Mouse (Mus musculus): Measurements from ENCODE around the gene Gm49392. TPM values are rescaled to one million over a fixed set of nuclear protein-coding genes. Genes with fewer than 3 reads are reported as not detected.

Gene Gm49392
- polyA plus RNA-seq, 1 experiment from 2014 or later, result not detected

DNA sequence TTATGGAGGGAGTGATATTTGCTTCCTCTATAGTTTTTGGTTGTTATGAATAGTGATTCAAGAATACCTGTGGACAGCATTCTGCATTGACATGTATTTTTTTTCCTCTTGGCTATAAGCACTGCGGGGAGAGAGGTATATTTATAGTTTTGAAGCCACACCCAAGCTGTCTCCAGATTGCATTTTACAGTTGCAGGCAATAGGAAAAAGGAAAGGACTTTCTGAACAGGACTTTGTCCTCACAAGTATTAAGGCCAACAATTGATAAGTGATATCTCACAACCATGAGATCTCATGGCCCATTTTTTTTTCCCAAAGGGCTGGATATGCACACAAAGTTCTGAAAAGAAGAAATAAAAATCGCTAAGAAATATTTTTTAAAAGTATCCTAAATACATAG is 87.0 kb downstream of the Gm49392 start:
- Histone ChIP-seq H3K36me3 (ENCODE audit: control insufficient read depth, insufficient read depth, low read length) (no peaks in the 10 kb centered on the region), H3K4me3 (ENCODE audit: low read depth, low read length) (no peak overlapping the region), H3K4me1 (ENCODE audit: control insufficient read depth, insufficient read depth, low read length) (no peaks in the 10 kb centered on the region), H3K9me3 (ENCODE audit: control insufficient read depth, low read length) (no peaks in the 10 kb centered on the region), H3K27me3 (ENCODE audit: control insufficient read depth, insufficient read depth, low read length) (no peaks in the 10 kb centered on the region), H3K4me2 (ENCODE audit: low read depth, low read length) (no peak overlapping the region), H3K27ac (ENCODE audit: low read depth, low read length) (no peak overlapping the region), H3K9ac (replicated peaks; ENCODE audit: low read depth, low read length) (no peak overlapping the region)
- ATAC-seq (ENCODE audit: low read depth), result no peak
- WGBS, result 73% methylated on average over 2 of the region's 2 CpGs

DNA sequence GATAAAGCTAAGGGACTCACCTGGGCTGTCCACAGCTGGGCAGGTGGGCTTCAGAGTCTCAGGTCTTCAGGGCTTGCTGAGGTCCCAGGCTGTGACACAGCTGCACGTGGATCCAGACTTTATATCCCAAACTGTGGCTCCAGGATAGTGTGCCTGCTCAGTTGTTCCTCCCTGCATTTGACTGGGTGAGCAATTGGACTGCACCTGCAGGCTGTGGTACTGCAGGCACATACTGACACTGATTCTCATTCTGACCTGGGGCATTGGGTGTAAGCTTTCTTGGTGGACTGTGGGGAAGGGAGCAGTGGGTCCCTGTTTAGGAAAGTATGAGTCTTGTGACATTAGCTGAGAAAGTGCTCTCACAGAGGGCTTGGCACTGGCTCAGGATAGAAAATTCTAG is 93.9 kb downstream of the Gm49392 start, which contains the start of gene Ctsll3:
Gene Ctsll3, minus strand, starts transcription at position 101 of the 400 bp plus-strand sequence.
- H3K4me2 ChIP-seq (ENCODE audit: low read depth, low read length), result no peak within 1 kb of the TSS
- H3K36me3 ChIP-seq (ENCODE audit: control insufficient read depth, insufficient read depth, low read length), result no peaks in the 10 kb centered on the region
- ATAC-seq (ENCODE audit: low read depth), result no peak
- H3K4me1 ChIP-seq (ENCODE audit: control insufficient read depth, insufficient read depth, low read length), result no peaks in the 10 kb centered on the region
- no peak within 1 kb of the TSS for H3K9ac ChIP-seq (replicated peaks; ENCODE audit: low read depth, low read length)
- no peak within 1 kb of the TSS for H3K27ac ChIP-seq (ENCODE audit: low read depth, low read length)
- no peak within 1 kb of the TSS for H3K4me3 ChIP-seq (ENCODE audit: low read depth, low read length)
- WGBS, result 68% methylated on average over 1 of the region's 1 CpGs
- no peaks in the 10 kb centered on the region for H3K27me3 ChIP-seq (ENCODE audit: control insufficient read depth, insufficient read depth, low read length)
- no peaks in the 10 kb centered on the region for H3K9me3 ChIP-seq (ENCODE audit: control insufficient read depth, low read length)

Other genes with a start within 250 kb of the Gm49392 start
- not detected in 2 replicates for gene BC051665, start 110.5 kb downstream of the Gm49392 start, polyA plus RNA-seq (2014; fragmentation: Nextera tagmentation; extraction: Ambion mirVana)
- not detected in 2 replicates for gene Ctsll3, start 94.0 kb downstream of the Gm49392 start, polyA plus RNA-seq (2014; fragmentation: Nextera tagmentation; extraction: Ambion mirVana)
- not detected in 2 replicates for gene 4930486L24Rik, start 32.4 kb downstream of the Gm49392 start, polyA plus RNA-seq (2014; fragmentation: Nextera tagmentation; extraction: Ambion mirVana)
- 0.36 and 1.6 TPM in 2 replicates for gene Ctla2b, start 553 bp upstream of the Gm49392 start, polyA plus RNA-seq (2014; fragmentation: Nextera tagmentation; extraction: Ambion mirVana)
- not detected in 2 replicates for gene Tpbpb, start 8.0 kb upstream of the Gm49392 start, polyA plus RNA-seq (2014; fragmentation: Nextera tagmentation; extraction: Ambion mirVana)
- not detected in 2 replicates for gene Gm49393, start 38.7 kb upstream of the Gm49392 start, polyA plus RNA-seq (2014; fragmentation: Nextera tagmentation; extraction: Ambion mirVana)
- gene Gm49391, start 39.7 kb upstream of the Gm49392 start, polyA plus RNA-seq (2014; fragmentation: Nextera tagmentation; extraction: Ambion mirVana), result 0.31 and 2.1 TPM in 2 replicates
- 11.6 and 15.6 TPM in 2 replicates for gene Ctla2a, start 39.7 kb upstream of the Gm49392 start, polyA plus RNA-seq (2014; fragmentation: Nextera tagmentation; extraction: Ambion mirVana)
- gene Tpbpa, start 45.1 kb upstream of the Gm49392 start, polyA plus RNA-seq (2014; fragmentation: Nextera tagmentation; extraction: Ambion mirVana), result not detected in 2 replicates
- not detected in 2 replicates for gene Ctsj, start 109.1 kb upstream of the Gm49392 start, polyA plus RNA-seq (2014; fragmentation: Nextera tagmentation; extraction: Ambion mirVana)
- gene Ctsq, start 143.7 kb upstream of the Gm49392 start, polyA plus RNA-seq (2014; fragmentation: Nextera tagmentation; extraction: Ambion mirVana), result not detected in 2 replicates

Measured in neural tube, embryonic 14.5 days (tissue).